In the genomic region with DNA sequence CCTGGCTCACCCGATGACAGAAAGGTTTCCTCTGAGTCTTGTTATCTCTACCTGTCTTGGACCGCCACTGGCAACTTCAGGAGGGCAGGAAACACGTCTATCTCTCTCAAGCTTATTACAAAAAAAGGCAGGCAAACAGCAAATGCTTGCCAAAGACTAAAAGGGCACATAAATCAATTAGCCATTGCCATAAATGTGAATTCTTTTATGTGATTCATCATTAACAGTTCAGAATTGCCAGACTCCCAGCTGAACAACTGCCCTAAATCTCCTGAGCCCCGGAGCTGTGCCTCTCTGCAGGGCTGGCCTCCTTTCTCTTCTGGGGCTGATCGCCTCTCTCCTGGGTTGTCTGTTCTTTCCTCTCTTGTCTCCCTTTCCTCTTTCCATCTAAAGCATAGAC, we compare ENCODE assay signal across 1 mouse cellular context.
TF ChIP-seq lines count a peak whose summit lies in the region.

No protein-coding gene starts in this region.

TF ChIP-seq in MEL, 35 proteins besides CTCF, POLR2A, EP300 and RAD21 (continued from another document):
- TF ChIP-seq USF2 (IDR thresholded peaks at IDR 0.05; ENCODE audit: borderline replicate concordance in 1 of 2, insufficient read depth in 1 of 2, low read depth in 1 of 2, low read length in 2 of 2) (no peak), E2F4 (IDR thresholded peaks at IDR 0.05; ENCODE audit: borderline replicate concordance, low read depth, low read length) (no peak), CHD2 (IDR thresholded peaks at IDR 0.05; ENCODE audit: low read length) (no peak)
